Mouse (Mus musculus): ENCODE data around the gene Camkk2. TPM values are rescaled to one million over a fixed set of nuclear protein-coding genes. Genes with fewer than 3 reads are reported as not detected.

Camkk2 gene
- polyA plus RNA-seq, 1 experiment from 2014 or later, result 11.8 TPM

DNA sequence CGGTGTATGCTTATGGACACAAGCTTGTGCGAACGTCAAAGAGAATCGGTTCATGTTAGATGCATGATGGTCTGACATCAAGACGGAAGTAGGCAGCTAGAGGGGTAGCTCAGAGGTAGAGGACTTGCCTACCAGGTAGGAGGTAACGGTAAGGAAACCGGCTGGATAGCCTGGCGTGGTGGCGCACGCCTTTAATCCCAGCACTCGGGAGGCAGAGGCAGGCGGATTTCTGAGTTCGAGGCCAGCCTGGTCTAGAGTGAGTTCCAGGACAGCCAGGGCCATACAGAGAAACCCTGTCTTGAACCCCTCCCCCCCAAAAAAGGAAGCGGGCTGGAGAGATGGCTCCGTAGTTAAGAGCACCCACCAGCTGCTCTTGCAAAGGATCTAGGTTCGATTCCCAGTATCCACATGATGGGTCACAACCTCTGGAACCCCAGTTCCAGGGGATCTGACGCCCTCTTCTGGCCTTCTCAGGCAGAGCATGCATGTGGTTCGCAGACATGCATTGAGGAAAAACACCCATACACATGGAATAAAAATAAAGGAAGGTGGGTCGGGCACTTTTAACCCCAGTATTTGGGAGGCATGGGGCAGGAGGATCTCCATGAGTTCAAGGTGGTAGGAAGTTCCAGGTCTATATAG is 1.7 kb upstream of the Camkk2 start:
- ATAC-seq (replicated peaks; ENCODE audit: insufficient number of reproducible peaks, insufficient read depth, low FRiP score, low read depth), result no peak
- WGBS, result 89% methylated on average over 19 of the region's 19 CpGs

DNA sequence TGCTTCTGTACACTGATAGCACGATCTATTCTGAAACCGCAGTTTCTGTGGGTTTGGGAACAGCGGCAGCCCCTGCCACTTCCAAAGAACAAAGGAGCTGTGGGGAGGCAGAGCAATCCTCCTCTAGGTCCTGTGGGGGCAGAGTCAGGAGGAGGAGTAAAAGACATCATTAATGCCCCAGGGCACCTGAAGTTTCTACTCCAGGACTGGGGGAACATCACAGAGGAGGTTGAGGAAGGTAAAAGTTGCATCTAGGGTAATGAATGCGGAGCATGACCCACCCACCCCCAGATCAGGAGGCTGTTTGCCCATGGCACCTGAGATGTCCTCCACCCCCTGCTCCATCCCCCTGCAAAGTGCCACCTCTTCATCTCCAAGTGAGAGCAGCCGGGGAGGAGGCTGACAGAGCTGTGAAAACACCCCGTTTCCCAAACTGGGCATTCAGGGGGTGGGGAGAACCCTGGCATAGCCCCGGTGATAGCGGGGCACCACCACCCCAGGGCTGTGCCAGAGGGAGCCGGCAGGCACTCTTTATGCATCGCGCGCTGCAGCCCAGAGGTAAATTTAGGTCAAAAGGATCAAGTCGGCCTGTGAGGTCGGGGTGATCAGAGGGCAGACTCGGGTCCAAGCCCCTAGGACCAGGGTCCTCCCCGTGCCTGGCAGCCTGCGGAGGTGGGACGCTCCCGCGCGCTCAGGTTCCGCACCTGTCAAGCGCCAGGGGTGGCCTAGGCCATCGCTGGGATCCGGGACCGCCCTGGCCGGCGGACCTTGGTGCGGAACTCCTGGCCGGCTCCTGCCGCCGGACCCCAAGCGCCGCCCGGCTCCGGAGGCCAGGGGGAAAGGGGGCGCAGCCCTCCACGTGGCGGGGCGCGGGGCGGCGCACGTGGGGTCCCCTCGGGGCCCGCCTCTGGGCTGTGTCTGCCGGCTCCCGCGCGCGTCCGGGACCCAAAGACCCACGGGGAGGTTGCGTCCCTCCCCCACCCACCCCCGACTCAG is 680 bp downstream of the Camkk2 start:
- 3% methylated on average over 30 of the region's 55 CpGs for WGBS
- Histone ChIP-seq H3K27me3 (no peaks in the 10 kb centered on the region), H3K36me3 (no peaks in the 10 kb centered on the region), H3K4me1 (replicated peaks) (peaks cover 17% of the 10 kb centered on the region), H3K9ac (peak overlapping the region; percentile 83), H3K9me3 (replicated peaks) (no peaks in the 10 kb centered on the region), H3K27ac (peak overlapping the region; percentile 72), H3K4me2 (peak overlapping the region; percentile 98), H3K4me3 (peak overlapping the region; percentile 87)
- ATAC-seq (replicated peaks; ENCODE audit: insufficient number of reproducible peaks, insufficient read depth, low FRiP score, low read depth), result peak; percentile 51

More for the DNA sequence above, 1.7 kb upstream of the Camkk2 start:
- Histone ChIP-seq H3K9ac (no peak overlapping the region), H3K27me3 (no peaks in the 10 kb centered on the region), H3K9me3 (replicated peaks) (no peaks in the 10 kb centered on the region), H3K4me1 (replicated peaks) (peaks cover 17% of the 10 kb centered on the region), H3K4me2 (no peak overlapping the region), H3K27ac (no peak overlapping the region), H3K36me3 (no peaks in the 10 kb centered on the region), H3K4me3 (no peak overlapping the region)

DNA sequence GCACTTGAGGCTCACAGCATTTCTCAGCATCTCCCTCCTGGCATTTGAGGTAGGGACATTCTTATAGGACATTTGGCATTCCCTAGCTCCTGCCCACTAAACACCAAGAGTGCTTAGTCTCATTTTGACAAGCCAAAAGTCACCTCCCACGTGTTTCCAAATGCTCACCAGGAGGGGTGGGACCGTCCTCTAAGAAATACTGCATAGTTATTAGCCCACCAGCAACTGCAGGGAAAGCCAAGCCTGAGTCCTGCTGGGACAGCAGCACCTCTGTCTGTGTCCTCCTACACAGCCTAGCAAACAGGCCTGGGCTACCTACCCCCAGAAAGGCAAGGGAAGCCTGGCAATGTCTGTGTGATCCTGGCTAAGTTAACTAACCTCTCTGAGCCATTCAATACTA is 1.9 kb downstream of the Camkk2 start:
- H3K27me3 ChIP-seq, result no peaks in the 10 kb centered on the region
- no peak overlapping the region for H3K4me2 ChIP-seq
- WGBS, result 57% methylated on average over 2 of the region's 2 CpGs
- H3K27ac ChIP-seq, result no peak overlapping the region
- H3K4me1 ChIP-seq (replicated peaks), result peaks cover 17% of the 10 kb centered on the region
- no peak overlapping the region for H3K9ac ChIP-seq
- ATAC-seq (replicated peaks; ENCODE audit: insufficient number of reproducible peaks, insufficient read depth, low FRiP score, low read depth), result no peak
- no peaks in the 10 kb centered on the region for H3K36me3 ChIP-seq
- no peak overlapping the region for H3K4me3 ChIP-seq
- H3K9me3 ChIP-seq (replicated peaks), result no peaks in the 10 kb centered on the region

DNA sequence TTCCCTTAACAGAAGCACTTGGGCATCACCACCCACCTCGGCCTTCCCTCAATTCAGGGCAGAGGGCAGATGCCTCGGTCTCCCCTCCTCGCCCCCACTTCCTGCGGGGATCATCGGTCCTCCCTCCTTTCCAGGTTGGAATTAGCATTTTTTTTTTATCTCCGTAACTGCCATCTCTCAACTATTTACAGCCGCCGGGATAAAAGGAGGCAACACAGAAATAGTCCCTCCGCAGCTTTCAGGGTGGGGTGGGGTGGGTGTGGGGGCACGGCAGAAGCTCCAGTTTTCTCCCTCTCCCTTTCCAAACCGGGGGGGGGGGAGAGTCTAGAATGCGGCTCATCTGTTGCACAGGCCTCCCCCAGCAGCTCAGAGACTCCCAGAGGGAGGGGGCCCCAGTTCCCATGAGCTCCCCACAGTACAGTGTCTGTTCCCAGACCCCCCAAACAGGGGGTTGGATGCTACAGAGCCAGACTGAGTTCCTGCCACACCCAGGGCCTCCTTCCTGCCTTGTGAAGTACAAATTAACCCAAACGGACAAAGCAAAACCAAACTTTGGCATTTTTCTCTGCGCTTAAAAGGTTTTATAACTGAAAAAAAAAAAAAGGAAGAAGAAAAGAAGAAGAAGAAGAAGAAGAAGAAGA is 3.4 kb downstream of the Camkk2 start:
- no peak overlapping the region for H3K9ac ChIP-seq
- H3K4me2 ChIP-seq, result no peak overlapping the region
- 66% methylated on average over 14 of the region's 14 CpGs for WGBS
- H3K4me1 ChIP-seq (replicated peaks), result peaks cover 21% of the 10 kb centered on the region
- no peak overlapping the region for H3K4me3 ChIP-seq
- no peak for ATAC-seq (replicated peaks; ENCODE audit: insufficient number of reproducible peaks, insufficient read depth, low FRiP score, low read depth)
- no peaks in the 10 kb centered on the region for H3K27me3 ChIP-seq
- H3K36me3 ChIP-seq, result no peaks in the 10 kb centered on the region
- H3K9me3 ChIP-seq (replicated peaks), result no peaks in the 10 kb centered on the region
- peak overlapping the region; percentile 38; the same call in 1 of the 2 replicates for H3K27ac ChIP-seq

DNA sequence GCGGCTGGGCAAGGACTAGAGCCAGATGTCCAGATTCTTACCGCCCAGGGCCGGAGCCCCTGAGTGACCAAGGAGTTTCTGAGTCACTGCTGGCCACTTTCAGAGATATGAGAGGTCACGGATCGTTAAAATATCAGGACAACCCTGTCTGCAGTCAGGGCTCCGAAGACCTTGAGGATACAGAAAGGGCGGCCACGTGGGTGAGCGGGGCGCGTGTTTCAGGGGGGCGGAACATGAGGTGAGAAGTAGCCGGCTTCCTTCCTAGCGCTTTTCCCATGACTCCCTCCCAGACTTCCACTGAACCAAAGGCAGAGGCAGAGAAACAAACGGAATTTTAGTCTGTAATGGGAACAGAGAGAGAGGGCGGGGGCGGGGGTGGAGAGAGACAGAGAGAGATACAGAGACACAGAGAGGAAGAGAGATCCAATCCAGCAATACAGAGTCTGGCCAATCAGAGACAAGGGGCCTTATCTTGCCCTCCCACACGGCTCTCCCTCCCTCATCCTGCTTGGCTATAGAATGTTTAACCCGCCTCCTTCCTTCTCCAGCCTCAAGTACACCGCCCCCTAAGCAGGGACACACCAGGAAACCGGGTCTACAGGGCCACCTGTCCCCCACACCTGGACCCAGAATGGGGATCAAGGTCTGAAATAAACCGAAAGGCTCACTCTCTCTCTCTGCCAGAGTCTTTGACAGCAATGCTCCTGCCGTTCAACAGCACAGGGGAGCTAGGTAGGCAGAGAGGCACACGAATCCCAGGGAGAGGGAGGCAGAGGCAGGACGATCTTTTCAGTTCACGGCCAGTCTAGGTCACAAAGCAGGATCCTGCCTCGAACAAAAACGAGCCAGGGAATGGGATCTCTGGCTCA is 4.2 kb downstream of the Camkk2 start:
- Histone ChIP-seq H3K9me3 (replicated peaks) (no peaks in the 10 kb centered on the region), H3K4me1 (replicated peaks) (peaks cover 29% of the 10 kb centered on the region), H3K4me3 (peak overlapping the region; percentile 13; the same call in 1 of the 2 replicates), H3K4me2 (peak overlapping the region; percentile 41), H3K27me3 (no peaks in the 10 kb centered on the region), H3K27ac (peak overlapping the region; percentile 38), H3K9ac (no peak overlapping the region), H3K36me3 (no peaks in the 10 kb centered on the region)
- no peak for ATAC-seq (replicated peaks; ENCODE audit: insufficient number of reproducible peaks, insufficient read depth, low FRiP score, low read depth)
- WGBS, result 59% methylated on average over 28 of the region's 28 CpGs

DNA sequence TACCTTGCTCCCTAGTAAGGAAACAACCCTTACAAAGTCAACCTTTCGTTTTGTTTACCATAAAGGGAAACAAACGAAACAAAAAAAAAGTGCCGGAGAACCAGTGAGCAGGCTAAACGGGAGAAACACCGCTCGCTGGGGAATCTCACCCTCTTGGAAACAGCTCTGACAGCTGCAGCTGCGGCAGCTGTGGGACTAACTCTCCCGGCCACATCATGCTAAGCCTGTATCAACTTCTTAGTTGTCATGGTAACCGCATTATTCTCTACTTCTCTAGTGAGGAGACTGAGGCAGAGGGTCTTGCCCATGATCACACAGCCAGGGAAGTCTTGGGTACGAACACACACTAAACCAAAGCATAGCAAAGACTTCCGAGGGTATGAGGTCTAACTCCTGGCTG is 5.5 kb downstream of the Camkk2 start:
- no peak overlapping the region for H3K27ac ChIP-seq
- no peak overlapping the region for H3K4me2 ChIP-seq
- H3K9me3 ChIP-seq (replicated peaks), result no peaks in the 10 kb centered on the region
- H3K4me3 ChIP-seq, result no peak overlapping the region
- ATAC-seq (replicated peaks; ENCODE audit: insufficient number of reproducible peaks, insufficient read depth, low FRiP score, low read depth), result no peak
- H3K9ac ChIP-seq, result no peak overlapping the region
- H3K4me1 ChIP-seq (replicated peaks), result peaks cover 28% of the 10 kb centered on the region
- WGBS, result 86% methylated on average over 11 of the region's 11 CpGs
- no peaks in the 10 kb centered on the region for H3K27me3 ChIP-seq
- no peaks in the 10 kb centered on the region for H3K36me3 ChIP-seq

DNA sequence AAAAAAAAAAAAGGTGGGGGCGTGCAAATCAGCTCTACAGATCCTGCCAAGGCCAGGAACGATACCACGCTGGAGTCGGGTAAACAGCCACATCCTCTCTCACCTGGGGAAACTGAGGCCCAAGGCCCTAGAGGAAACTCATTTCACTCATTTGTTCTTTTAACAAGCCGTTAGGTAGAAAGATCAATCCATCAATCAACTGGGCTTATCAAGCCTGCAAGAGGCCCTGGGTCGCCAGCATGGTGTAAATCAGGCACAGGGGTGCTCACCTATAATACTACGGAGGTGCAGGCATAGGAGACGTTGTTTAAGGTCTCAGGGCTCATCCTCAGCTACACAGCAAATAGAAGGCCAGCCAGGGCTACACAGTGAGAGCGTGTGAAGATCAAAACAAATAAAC is 7.8 kb downstream of the Camkk2 start:
- Histone ChIP-seq H3K4me1 (replicated peaks) (peaks cover 20% of the 10 kb centered on the region), H3K36me3 (no peaks in the 10 kb centered on the region), H3K9ac (no peak overlapping the region), H3K4me2 (no peak overlapping the region), H3K9me3 (replicated peaks) (no peaks in the 10 kb centered on the region), H3K27me3 (no peaks in the 10 kb centered on the region), H3K4me3 (no peak overlapping the region), H3K27ac (peak overlapping the region; percentile 79)
- 76% methylated on average over 9 of the region's 9 CpGs for WGBS
- no peak for ATAC-seq (replicated peaks; ENCODE audit: insufficient number of reproducible peaks, insufficient read depth, low FRiP score, low read depth)

DNA sequence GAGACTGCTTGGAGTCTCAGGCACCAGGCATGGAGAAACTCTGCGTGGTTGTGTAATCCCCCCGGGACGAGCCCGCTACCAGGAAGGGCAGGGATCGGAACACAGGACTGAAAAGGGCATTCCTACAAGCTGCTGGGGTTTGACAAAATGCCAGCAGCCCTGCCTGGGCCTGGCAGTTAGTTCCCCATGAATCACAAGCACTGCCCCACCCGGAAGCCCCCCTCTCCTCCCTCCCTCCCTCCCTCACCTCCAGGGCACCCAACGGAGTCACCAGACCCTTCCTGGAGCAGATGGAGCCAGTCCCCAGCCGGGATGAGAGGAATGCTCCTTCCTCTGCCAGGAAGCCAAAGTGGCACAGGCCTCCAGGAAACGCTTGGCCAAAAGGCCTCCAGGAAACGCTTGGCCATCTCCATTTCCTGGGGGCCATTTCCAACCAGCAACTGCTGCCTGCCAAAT is 8.4 kb downstream of the Camkk2 start:
- H3K4me2 ChIP-seq, result peak overlapping the region; percentile 30

DNA sequence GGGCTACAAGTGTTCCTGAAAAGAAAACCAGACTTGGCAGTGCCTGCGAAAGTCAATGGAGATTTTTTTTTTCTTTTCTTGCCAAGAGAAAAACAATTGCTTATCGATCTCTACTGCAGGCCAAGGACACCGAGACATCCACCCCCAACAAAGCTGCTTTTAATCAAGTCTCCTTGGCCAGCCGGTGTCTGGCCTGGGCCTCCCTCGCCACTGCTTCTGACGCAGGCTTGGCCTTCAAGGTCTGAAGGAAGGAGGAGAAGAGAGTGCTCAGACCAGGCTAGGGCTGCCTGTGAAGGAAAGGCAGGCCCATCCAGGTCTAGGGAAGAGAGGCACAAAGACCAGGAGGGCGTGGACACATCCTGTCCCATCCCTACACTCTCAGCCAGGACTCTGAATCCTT is 8.9 kb downstream of the Camkk2 start:
- Histone ChIP-seq H3K27ac (peak overlapping the region; percentile 79), H3K9me3 (replicated peaks) (no peaks in the 10 kb centered on the region), H3K27me3 (no peaks in the 10 kb centered on the region), H3K9ac (no peak overlapping the region), H3K36me3 (no peaks in the 10 kb centered on the region), H3K4me1 (replicated peaks) (peaks cover 20% of the 10 kb centered on the region), H3K4me3 (no peak overlapping the region), H3K4me2 (no peak overlapping the region)
- peak; percentile 37; the same call in 1 of the 2 replicates for ATAC-seq (replicated peaks; ENCODE audit: insufficient number of reproducible peaks, insufficient read depth, low FRiP score, low read depth)
- 56% methylated on average over 7 of the region's 7 CpGs for WGBS

More for the DNA sequence above, 8.4 kb downstream of the Camkk2 start:
- Histone ChIP-seq H3K27me3 (no peaks in the 10 kb centered on the region), H3K9me3 (replicated peaks) (no peaks in the 10 kb centered on the region), H3K9ac (no peak overlapping the region), H3K4me1 (replicated peaks) (peaks cover 20% of the 10 kb centered on the region), H3K36me3 (no peaks in the 10 kb centered on the region), H3K4me3 (no peak overlapping the region), H3K27ac (peak overlapping the region; percentile 79)
- ATAC-seq (replicated peaks; ENCODE audit: insufficient number of reproducible peaks, insufficient read depth, low FRiP score, low read depth), result peak; percentile 50; the same call in 1 of the 2 replicates
- 43% methylated on average over 10 of the region's 10 CpGs for WGBS

DNA sequence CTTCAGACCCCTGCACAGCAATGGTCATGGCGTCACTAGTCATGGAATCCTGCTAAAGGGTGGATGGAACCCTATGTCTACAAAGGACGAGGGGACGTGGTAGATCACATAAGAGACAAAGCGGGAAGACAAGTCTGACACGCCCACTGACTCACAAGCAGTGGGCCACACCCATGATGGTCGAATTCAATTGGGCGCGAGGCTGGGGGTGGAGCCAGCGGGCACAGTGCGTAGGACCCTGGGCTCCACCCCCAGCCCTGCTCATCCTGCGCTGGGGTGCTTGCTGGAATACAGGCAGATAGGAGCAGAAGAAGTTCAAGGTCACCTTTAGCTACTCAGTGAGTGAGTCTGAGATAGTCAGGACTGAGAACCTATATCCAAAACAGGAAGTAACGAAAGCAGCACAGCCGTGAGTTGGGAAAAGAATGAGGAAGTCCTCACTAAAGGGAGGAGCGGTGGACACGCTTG is 10.1 kb downstream of the Camkk2 start:
- Histone ChIP-seq H3K36me3 (no peaks in the 10 kb centered on the region), H3K4me3 (no peak overlapping the region), H3K27ac (no peak overlapping the region), H3K27me3 (no peaks in the 10 kb centered on the region), H3K4me1 (replicated peaks) (peaks cover 18% of the 10 kb centered on the region), H3K9me3 (replicated peaks) (no peaks in the 10 kb centered on the region), H3K4me2 (no peak overlapping the region), H3K9ac (no peak overlapping the region)
- ATAC-seq (replicated peaks; ENCODE audit: insufficient number of reproducible peaks, insufficient read depth, low FRiP score, low read depth), result no peak
- 77% methylated on average over 15 of the region's 15 CpGs for WGBS

Measured in heart, embryonic 15.5 days (tissue).